Mouse (Mus musculus): ENCODE results near the gene Usp49.

GRCm38 (mm10) chr17:47629717-47630677 lies 493 bp upstream of the Usp49 start:
- no peak for TF ChIP-seq POLR2A (IDR thresholded peaks at IDR 0.05; ENCODE audit: low read depth, low read length)
- no peak for TF ChIP-seq CTCF (IDR thresholded peaks at IDR 0.05; ENCODE audit: extremely low read depth, insufficient read depth, insufficient read length, insufficient replicate concordance)

All from spleen, adult 2 months (tissue).